32 mouse cellular contexts compared by ENCODE assay signal in genomic region chr6:41741101-41741500, GRCm38 (mm10). TPM values are rescaled to one million over a fixed set of nuclear protein-coding genes. Genes with fewer than 3 reads are reported as not detected.
DNase-seq lines count a peak whose midpoint lies in the region; ATAC-seq and TF ChIP-seq lines count a peak whose summit lies in the region.
"Had no signal": no experiment of that assay in that cellular context is flagged by ENCODE, and none has a peak within 500 bp of the region (broad histone marks: within the 10 kb centered on the region; RNA-seq: fewer than 3 reads in every experiment).

No protein-coding gene starts in this region.

- H3K27ac ChIP-seq in ES-E14 (ENCODE audit: insufficient read depth, low read depth, low read length, poor library complexity, severe bottlenecking) = no peak overlapping the region
- H3K27ac ChIP-seq in lung, postnatal 0 days (ENCODE audit: low read length) = no peak overlapping the region
- H3K27ac ChIP-seq in kidney, adult 2 months (ENCODE audit: insufficient read depth, low read depth, low read length) = no peak overlapping the region
- H3K27ac ChIP-seq in embryonic facial prominence, embryonic 10.5 days (replicated peaks) = no peak overlapping the region

- no peak for TF ChIP-seq POLR2A in kidney, adult 2 months (IDR thresholded peaks at IDR 0.05; ENCODE audit: low read depth, low read length)

- no peak overlapping the region for H3K4me3 ChIP-seq in ES-E14 (ENCODE audit: insufficient read depth in 1 of 2, low read depth in 1 of 2, low read length in 2 of 2, poor library complexity in 1 of 2, severe bottlenecking in 1 of 2)
- H3K4me3 ChIP-seq in lung, postnatal 0 days (ENCODE audit: low read depth, low read length) = no peak overlapping the region
- no peak overlapping the region for H3K4me3 ChIP-seq in kidney, adult 2 months (ENCODE audit: insufficient read depth, low read depth, low read length)
- no peak overlapping the region for H3K4me3 ChIP-seq in embryonic facial prominence, embryonic 10.5 days

- no peaks in the 10 kb centered on the region for H3K4me1 ChIP-seq in ES-E14 (ENCODE audit: control insufficient read depth in 2 of 2, insufficient read depth in 2 of 2, low read length in 2 of 2, poor library complexity in 1 of 2)
- H3K4me1 ChIP-seq in lung, postnatal 0 days (ENCODE audit: insufficient read depth, low read depth, low read length) = no peaks in the 10 kb centered on the region
- H3K4me1 ChIP-seq in kidney, adult 2 months (ENCODE audit: control insufficient read depth, insufficient read depth, low read length) = no peaks in the 10 kb centered on the region
- H3K4me1 ChIP-seq in embryonic facial prominence, embryonic 10.5 days = no peaks in the 10 kb centered on the region

- H3K4me2 ChIP-seq in lung, postnatal 0 days (replicated peaks; ENCODE audit: low read depth, low read length) = no peak overlapping the region

- no peaks in the 10 kb centered on the region for H3K27me3 ChIP-seq in lung, postnatal 0 days (replicated peaks; ENCODE audit: insufficient read depth, low read length)
- H3K27me3 ChIP-seq in kidney, adult 2 months (replicated peaks; ENCODE audit: control insufficient read depth, insufficient read depth, low read length) = no peaks in the 10 kb centered on the region
- H3K27me3 ChIP-seq in embryonic facial prominence, embryonic 10.5 days (replicated peaks; ENCODE audit: low read depth, poor library complexity, severe bottlenecking) = no peaks in the 10 kb centered on the region
- H3K27me3 ChIP-seq: CH12.LX had no signal

- no peak for ATAC-seq in lung, postnatal 0 days
- ATAC-seq: activated CD4-positive, CD25-positive, alpha-beta regulatory T cell, adult 4 months; CD4-positive, CD25-positive, alpha-beta regulatory T cell, adult 4 months; Patski had no signal

- DNase-seq in ES-CJ7 (ENCODE audit: low read depth, low spot score) = peak; percentile 53
- peak; percentile 3 for DNase-seq in ES-E14 (ENCODE audit: low read depth, low spot score)
- peak; percentile 61 for DNase-seq in R1 (ENCODE audit: low read depth, low spot score)
- DNase-seq in ZHBTc4 (ENCODE audit: low read depth, low spot score) = peak; percentile 15
- DNase-seq in adrenal gland, adult (ENCODE audit: inconsistent age in 2 of 2, low spot score in 1 of 2) = no peak
- DNase-seq in lung, postnatal 0 days (ENCODE audit: low spot score) = no peak
- no peak for DNase-seq in kidney, adult 2 months
- no peak for DNase-seq in embryonic facial prominence, embryonic 10.5 days (ENCODE audit: low spot score)
- DNase-seq: adrenal gland, adult 2 months; adrenal gland, adult 8-10 months; adrenal gland, postnatal 10 days; adrenal gland, postnatal 14 days; adrenal gland, postnatal 25 days; adrenal gland, postnatal 36 days; B cell, adult 2 months; cerebellum, adult 11 months; cerebellum, adult 11-12 months; cerebellum, adult 18-20 months; cerebellum, adult 2 months; cerebellum, adult 8-10 months; cerebellum, adult 9-10 months; cerebellum, adult 9-11 months had no signal

- no peaks in the 10 kb centered on the region for H3K36me3 ChIP-seq in ES-E14 (ENCODE audit: control insufficient read depth, insufficient read depth, low read length, poor library complexity, severe bottlenecking)
- H3K36me3 ChIP-seq in lung, postnatal 0 days (ENCODE audit: insufficient read depth, low read length) = no peaks in the 10 kb centered on the region
- no peaks in the 10 kb centered on the region for H3K36me3 ChIP-seq in kidney, adult 2 months (ENCODE audit: control insufficient read depth, insufficient read depth, low read length)
- no peaks in the 10 kb centered on the region for H3K36me3 ChIP-seq in embryonic facial prominence, embryonic 10.5 days (replicated peaks)
- H3K36me3 ChIP-seq: G1E had no signal

- no peak for TF ChIP-seq CTCF in lung, postnatal 0 days (IDR thresholded peaks at IDR 0.05)
- TF ChIP-seq CTCF in kidney, adult 2 months (conservative IDR thresholded peaks at IDR 0.05; ENCODE audit: insufficient read depth, insufficient read length, low read depth, low read length) = no peak

- no peak for TF ChIP-seq EP300 in lung, postnatal 0 days (IDR thresholded peaks at IDR 0.05)

- H3K9me3 ChIP-seq in ES-E14 (ENCODE audit: control insufficient read depth, insufficient read depth, low read depth, low read length) = no peaks in the 10 kb centered on the region
- no peaks in the 10 kb centered on the region for H3K9me3 ChIP-seq in lung, postnatal 0 days (ENCODE audit: low read length)
- H3K9me3 ChIP-seq in embryonic facial prominence, embryonic 10.5 days = no peaks in the 10 kb centered on the region
- H3K9me3 ChIP-seq: G1E had no signal

- in situ Hi-C loops in ES-E14 (cut with MboI; ENCODE audit: low sequenced_read_pairs in 2 of 2, unreplicated experiment in 2 of 2) = no loop called here

- no peak overlapping the region for H3K9ac ChIP-seq in ES-E14 (ENCODE audit: insufficient read depth, low read depth, low read length, poor library complexity, severe bottlenecking)
- H3K9ac ChIP-seq in lung, postnatal 0 days (replicated peaks; ENCODE audit: low read depth) = no peak overlapping the region

TF ChIP-seq in ES-E14, 5 proteins besides CTCF, POLR2A, EP300 and RAD21:
- TF ChIP-seq MAFK (IDR thresholded peaks at IDR 0.05; ENCODE audit: insufficient read depth, low read depth, low read length) (no peak), ZNF384 (IDR thresholded peaks at IDR 0.05; ENCODE audit: low read depth, low read length) (no peak), CHD2 (IDR thresholded peaks at IDR 0.05; ENCODE audit: low read depth, low read length) (no peak), HCFC1 (IDR thresholded peaks at IDR 0.05; ENCODE audit: borderline replicate concordance, insufficient read depth, low read length) (no peak), ZC3H11A (IDR thresholded peaks at IDR 0.05; ENCODE audit: borderline replicate concordance, low read depth, low read length) (no peak)

RNA-seq across cellular contexts. Expression of gene Olfr459, which starts 33.9 kb away (rescaled TPM):
- 0.71 and 0.85 TPM in 2 replicates for total RNA-seq in ES-E14 (2012; rRNA removed)
- not detected in 2 replicates for polyA plus RNA-seq in lung, postnatal 0 days (2015; fragmentation: Nextera tagmentation; extraction: Ambion mirVana)
- not detected in 2 replicates for polyA plus RNA-seq in kidney, adult 2 months (2012; rRNA removed)
- polyA plus RNA-seq in embryonic facial prominence, embryonic 10.5 days (2016; fragmentation: Nextera tagmentation; extraction: Ambion mirVana) = not detected in 2 replicates
- total RNA-seq: adrenal gland, adult 18-20 months; adrenal gland, adult 2 months; adrenal gland, adult 8-10 months; adrenal gland, postnatal 10 days; adrenal gland, postnatal 14 days; adrenal gland, postnatal 25 days; adrenal gland, postnatal 36 days; adrenal gland, postnatal 4 days; CH12.LX; MEL had no signal
- polyA plus RNA-seq: adrenal gland, adult 2 months; brain, embryonic 14.5 days; C2C12; cerebellum, adult 2 months; G1E; Patski had no signal

RNA-seq across cellular contexts. Expression of gene Kel, which starts 37.0 kb away (rescaled TPM):
- total RNA-seq in ES-E14 (2012; rRNA removed) = 0.21 and 0.94 TPM in 2 replicates
- 1.1 and 1.6 TPM in 2 replicates for polyA plus RNA-seq in lung, postnatal 0 days (2015; fragmentation: Nextera tagmentation; extraction: Ambion mirVana)
- 0.04 and 0.13 TPM in 2 replicates for polyA plus RNA-seq in kidney, adult 2 months (2012; rRNA removed)
- polyA plus RNA-seq in embryonic facial prominence, embryonic 10.5 days (2016; fragmentation: Nextera tagmentation; extraction: Ambion mirVana) = 5.8 and 6.2 TPM in 2 replicates
- total RNA-seq: adrenal gland, adult 18-20 months; adrenal gland, adult 8-10 months; adrenal gland, postnatal 25 days; adrenal gland, postnatal 36 days; CH12.LX had no signal
- polyA plus RNA-seq: adrenal gland, adult 2 months; C2C12; CD4-positive, CD25-positive, alpha-beta regulatory T cell, adult 4 months; cerebellum, adult 2 months; Patski had no signal

RNA-seq across cellular contexts. Expression of gene Llcfc1, which starts 56.9 kb away (rescaled TPM):
- not detected in 2 replicates for total RNA-seq in ES-E14 (2012; rRNA removed)
- not detected in 2 replicates for polyA plus RNA-seq in lung, postnatal 0 days (2015; fragmentation: Nextera tagmentation; extraction: Ambion mirVana)
- polyA plus RNA-seq in kidney, adult 2 months (2012; rRNA removed) = 0.75 and 0.99 TPM in 2 replicates
- polyA plus RNA-seq in embryonic facial prominence, embryonic 10.5 days (2016; fragmentation: Nextera tagmentation; extraction: Ambion mirVana) = not detected in 2 replicates
- total RNA-seq: adrenal gland, adult 18-20 months; adrenal gland, adult 2 months; adrenal gland, adult 8-10 months; adrenal gland, postnatal 10 days; adrenal gland, postnatal 14 days; adrenal gland, postnatal 25 days; adrenal gland, postnatal 36 days; adrenal gland, postnatal 4 days; CH12.LX; G1E; MEL had no signal
- polyA plus RNA-seq: activated CD4-positive, CD25-positive, alpha-beta regulatory T cell, adult 4 months; adrenal gland, adult 2 months; brain, embryonic 14.5 days; C2C12; CD4-positive, CD25-positive, alpha-beta regulatory T cell, adult 4 months; cerebellum, adult 2 months; G1E; Patski had no signal

Comparison
In these comparisons a context has a peak if more than half of its experiments do, and no peak if none do; other contexts are left out.
1. DNase-seq: peak in ES-CJ7 (single experiment), ES-E14 (single experiment), R1 (single experiment) and ZHBTc4 (single experiment); none in adrenal gland, adult (0 of 2), lung, postnatal 0 days (single experiment), kidney, adult 2 months (single experiment) and embryonic facial prominence, embryonic 10.5 days (single experiment).